Comparison of ENCODE assay signal across 8 mouse cellular contexts in the genomic region with DNA sequence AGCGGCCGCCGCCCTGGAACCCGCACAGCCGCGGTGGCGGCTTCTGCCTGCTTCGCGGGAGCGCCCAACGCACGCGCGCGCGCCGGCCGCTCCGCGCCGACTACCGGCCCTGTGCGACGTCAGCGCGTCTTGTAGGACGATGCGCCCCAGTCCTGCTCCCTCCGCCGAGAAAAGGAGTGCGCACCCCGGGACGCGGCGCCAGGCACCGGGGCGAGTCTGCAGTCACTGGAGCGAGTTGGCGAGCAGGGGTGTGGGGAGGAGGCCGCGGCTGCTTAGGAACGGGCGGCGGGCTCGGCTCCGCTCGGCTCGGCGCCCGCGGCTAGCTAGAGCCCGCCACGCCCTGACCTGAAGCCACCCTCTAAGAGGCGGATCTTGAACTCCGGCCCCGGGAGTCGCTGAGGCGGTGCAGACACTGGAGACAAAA. TPM values are rescaled to one million over a fixed set of nuclear protein-coding genes. Genes with fewer than 3 reads are reported as not detected.
DNase-seq lines count a peak whose midpoint lies in the region; ATAC-seq and TF ChIP-seq lines count a peak whose summit lies in the region.

Gene Ulk2 (minus strand): TSS at position 86 of the 424 bp plus-strand sequence.

- peak within 1 kb of the TSS; percentile 76 to 87 for H3K4me3 ChIP-seq in ES-E14 (ENCODE audit: insufficient read depth in 1 of 2, low read depth in 1 of 2, low read length in 2 of 2, poor library complexity in 1 of 2, severe bottlenecking in 1 of 2)
- peak within 1 kb of the TSS; percentile 98 for H3K4me3 ChIP-seq in forebrain, embryonic 15.5 days
- peak within 1 kb of the TSS; percentile 92 for H3K4me3 ChIP-seq in lung, adult 2 months (replicated peaks; ENCODE audit: extremely low read depth, low read depth, low read length)

- no peaks in the 10 kb centered on the region for H3K36me3 ChIP-seq in ES-E14 (ENCODE audit: control insufficient read depth, insufficient read depth, low read length, poor library complexity, severe bottlenecking)
- peaks cover 4% of the 10 kb centered on the region; the same call in 1 of the 2 replicates for H3K36me3 ChIP-seq in forebrain, embryonic 15.5 days

- H3K27me3 ChIP-seq in forebrain, embryonic 15.5 days, result no peaks in the 10 kb centered on the region

- peak; percentile 93 for ATAC-seq in forebrain, embryonic 15.5 days (replicated peaks)

- TF ChIP-seq POLR2A in lung, adult 2 months (IDR thresholded peaks at IDR 0.05; ENCODE audit: borderline replicate concordance, extremely low read depth, low read depth, low read length), result peak; percentile 98

- H3K4me1 ChIP-seq in ES-E14 (ENCODE audit: control insufficient read depth in 2 of 2, insufficient read depth in 2 of 2, low read length in 2 of 2, poor library complexity in 1 of 2), result 0 out of 4 replicates have a peak, but pooled peaks cover 0 to 2% of the 10 kb centered on the region in 2 experiments
- peaks cover 32% of the 10 kb centered on the region for H3K4me1 ChIP-seq in forebrain, embryonic 15.5 days
- H3K4me1 ChIP-seq in lung, adult 2 months (ENCODE audit: control insufficient read depth, insufficient read depth, low read length), result no peaks in the 10 kb centered on the region; the same call in 1 of the 2 replicates

- WGBS in forebrain, embryonic 15.5 days, result under 1% methylated on average over 55 of the region's 58 CpGs
- 1% methylated on average over 57 of the region's 58 CpGs for WGBS in lung, adult 2 months

- H3K9ac ChIP-seq in ES-E14 (ENCODE audit: insufficient read depth, low read depth, low read length, poor library complexity, severe bottlenecking), result peak within 1 kb of the TSS; percentile 74
- peak within 1 kb of the TSS; percentile 99 for H3K9ac ChIP-seq in forebrain, embryonic 15.5 days (replicated peaks)

- peak within 1 kb of the TSS; percentile 77 for H3K4me2 ChIP-seq in forebrain, embryonic 15.5 days (replicated peaks)

- no peak within 1 kb of the TSS for H3K27ac ChIP-seq in ES-E14 (ENCODE audit: insufficient read depth, low read depth, low read length, poor library complexity, severe bottlenecking)
- H3K27ac ChIP-seq in forebrain, embryonic 15.5 days (replicated peaks), result peak within 1 kb of the TSS; percentile 98

- no peak for TF ChIP-seq CTCF in lung, adult 2 months (IDR thresholded peaks at IDR 0.05; ENCODE audit: insufficient read depth, low read length)

- DNase-seq in ES-E14 (ENCODE audit: low read depth, low spot score), result peak; percentile 61
- peak; percentile 88 for DNase-seq in cerebellum, adult 11 months
- DNase-seq in heart, postnatal 25 days (ENCODE audit: low spot score), result peak; percentile 86
- peak; percentile 88 to 92 for DNase-seq in layer of hippocampus, adult 18-20 months (ENCODE audit: low spot score in 2 of 2)
- peak; percentile 90 for DNase-seq in lung, adult 2 months
- DNase-seq in ovary, adult 18-20 months (ENCODE audit: low spot score), result peak; percentile 73
- peak; percentile 90 for DNase-seq in thymus, postnatal 0 days (ENCODE audit: low spot score)

- intact Hi-C loops in heart, postnatal 25 days (cut with DNase I), result no loop called here

- in situ Hi-C loops in ES-E14 (cut with MboI; ENCODE audit: low sequenced_read_pairs in 2 of 2, unreplicated experiment in 2 of 2), result no loop called here

- no peaks in the 10 kb centered on the region for H3K9me3 ChIP-seq in ES-E14 (ENCODE audit: control insufficient read depth, insufficient read depth, low read depth, low read length)
- no peaks in the 10 kb centered on the region for H3K9me3 ChIP-seq in forebrain, embryonic 15.5 days

TF ChIP-seq in ES-E14, 5 proteins besides CTCF, POLR2A, EP300 and RAD21:
- TF ChIP-seq ZNF384 (IDR thresholded peaks at IDR 0.05; ENCODE audit: low read depth, low read length), result no peak
- no peak for TF ChIP-seq MAFK (IDR thresholded peaks at IDR 0.05; ENCODE audit: insufficient read depth, low read depth, low read length)
- no peak for TF ChIP-seq HCFC1 (IDR thresholded peaks at IDR 0.05; ENCODE audit: borderline replicate concordance, insufficient read depth, low read length)
- TF ChIP-seq CHD2 (IDR thresholded peaks at IDR 0.05; ENCODE audit: low read depth, low read length), result no peak
- no peak for TF ChIP-seq ZC3H11A (IDR thresholded peaks at IDR 0.05; ENCODE audit: borderline replicate concordance, low read depth, low read length)
TF ChIP-seq in ES-E14: peak in this region for 0.

RNA-seq across cellular contexts. Expression of gene Ulk2, which starts in this region (rescaled TPM):
- total RNA-seq in ES-E14 (2012; rRNA removed), result 3.3 and 4.3 TPM in 2 replicates
- 39.7 and 40.7 TPM in 2 replicates for polyA plus RNA-seq in forebrain, embryonic 15.5 days (2015; fragmentation: Nextera tagmentation; extraction: Ambion mirVana)
- 10 to 100 TPM; 46.3 to 51.6 TPM for total RNA-seq in heart, postnatal 25 days (2021)
- total RNA-seq in layer of hippocampus, adult 18-20 months (2021), result 10 to 100 TPM; 68.5 to 71.2 TPM
- polyA plus RNA-seq in lung, adult 2 months (2012; rRNA removed), result 60.4 and 73.2 TPM in 2 replicates
- polyA plus RNA-seq in thymus, postnatal 0 days (2015; fragmentation: Nextera tagmentation; extraction: Ambion mirVana), result 7.6 and 7.9 TPM in 2 replicates
